Mouse (Mus musculus) spleen, postnatal 10 days (tissue): ENCODE measurements around the gene Klhl20.

ENCODE experiments used
- DNase-seq, 2 experiments: peaks; one replicate each; pipeline ENCODE4 v3.0.0; 2021 to 2022; ENCODE audit warnings: low spot score in 2 of 2

Gene Klhl20

DNA sequence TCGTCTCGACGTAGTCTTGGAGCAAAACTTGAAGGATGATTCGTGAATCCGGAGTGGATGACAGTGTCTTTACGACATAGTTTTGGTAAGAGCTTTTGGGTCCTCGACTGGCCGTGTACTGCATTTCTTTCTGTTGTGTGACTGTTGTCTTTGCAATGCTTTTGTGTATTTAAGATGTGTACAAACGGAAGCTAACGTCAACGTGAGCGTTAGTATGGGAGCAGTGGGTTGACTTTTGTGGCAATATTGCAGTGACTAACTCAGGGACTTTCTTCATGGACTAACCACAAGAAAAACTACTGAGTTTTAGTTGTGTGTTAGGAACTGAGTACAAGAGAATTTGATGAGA, 60.1 kb downstream of the Klhl20 start:
- no peak for DNase-seq

DNA sequence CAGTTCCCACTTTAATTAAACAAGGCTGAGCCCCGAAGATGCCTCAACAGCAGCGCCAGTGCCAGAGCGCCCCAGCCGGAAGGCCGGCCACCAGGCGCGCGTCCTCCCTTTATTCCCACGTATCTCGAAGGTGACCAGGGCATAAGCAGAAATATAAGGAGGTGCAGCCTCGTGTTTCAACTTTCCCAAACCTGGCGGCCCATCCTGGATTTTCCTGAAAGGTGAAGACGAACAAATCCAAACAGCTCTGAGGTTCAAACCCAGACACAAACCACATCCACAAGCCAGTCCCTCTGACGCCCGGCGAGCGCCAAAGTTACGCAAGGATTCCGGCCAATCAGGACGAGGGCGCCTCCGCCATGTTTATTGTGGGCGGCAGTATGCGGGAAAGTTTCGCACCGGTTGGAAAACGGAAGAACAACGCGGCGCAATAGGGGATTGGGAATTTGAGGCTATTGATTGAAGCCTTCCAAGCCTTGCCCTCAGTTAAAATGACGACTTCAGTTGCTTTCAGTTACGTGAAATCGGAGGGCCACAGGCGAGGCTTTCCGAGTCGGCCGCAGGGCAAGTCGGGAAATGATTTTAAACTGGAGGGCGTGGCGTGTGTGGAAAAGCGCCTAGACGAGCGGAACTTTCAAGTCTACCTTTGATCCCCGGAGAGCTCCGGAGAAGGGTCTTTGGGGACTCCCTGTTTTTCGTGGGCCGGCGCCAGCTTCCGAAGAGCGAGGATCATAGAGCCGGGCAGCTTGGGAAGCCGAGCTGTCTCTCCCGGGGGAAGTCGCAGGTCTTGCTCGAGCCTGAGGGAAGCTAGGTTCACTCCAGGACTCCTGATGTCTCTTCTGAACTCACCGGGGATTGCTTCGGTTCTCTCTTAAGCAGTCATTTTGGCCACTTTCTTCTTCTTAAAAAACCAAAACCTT, 60.7 kb downstream of the Klhl20 start, which contains the start of the genes Dars2 and Cenpl:
Gene Dars2, minus strand, starts transcription at position 307 of the 920 bp plus-strand sequence.
Gene Cenpl, plus strand, starts transcription at position 362 of the 920 bp plus-strand sequence.
- peak; percentile 86 to 93 for DNase-seq

DNA sequence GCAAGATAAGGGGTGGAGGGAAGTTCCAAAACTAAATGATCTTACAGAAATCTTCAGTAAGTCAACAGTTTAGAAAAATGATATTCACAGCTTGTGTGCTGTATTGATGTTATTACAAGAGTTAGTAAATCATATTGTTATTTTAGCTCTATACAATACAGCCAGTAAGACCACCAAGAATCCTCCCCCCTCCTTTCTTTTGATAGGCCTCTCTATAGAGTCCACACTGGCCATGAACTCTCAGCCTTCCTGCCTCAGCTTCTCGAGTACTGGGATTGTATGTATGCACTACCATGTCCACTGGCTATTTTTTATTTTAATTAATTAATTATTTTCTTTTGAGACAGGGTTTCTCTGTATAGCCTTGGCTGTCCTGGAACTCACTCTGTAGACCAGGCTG, 68.0 kb downstream of the Klhl20 start:
- DNase-seq, result no peak

DNA sequence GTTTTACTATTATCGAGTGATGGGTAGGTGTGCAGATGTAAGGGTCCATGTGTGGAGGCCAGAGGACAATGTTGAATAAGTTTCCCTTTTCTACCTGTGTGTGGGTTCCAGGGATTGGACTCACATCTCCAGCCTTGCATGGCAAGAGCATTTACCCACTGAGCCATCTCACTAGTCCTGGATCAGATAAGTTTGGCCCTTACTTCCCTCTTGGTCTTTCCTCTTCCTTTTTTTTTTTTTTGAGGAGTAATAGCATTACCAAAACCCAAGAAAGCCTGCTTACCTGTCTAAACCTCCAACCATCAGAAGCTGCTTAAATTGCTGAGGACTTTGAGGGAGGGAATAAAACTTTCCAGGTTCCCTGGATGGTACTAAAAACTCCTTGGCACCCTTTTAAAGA, 74.1 kb downstream of the Klhl20 start:
- DNase-seq, result no peak

DNA sequence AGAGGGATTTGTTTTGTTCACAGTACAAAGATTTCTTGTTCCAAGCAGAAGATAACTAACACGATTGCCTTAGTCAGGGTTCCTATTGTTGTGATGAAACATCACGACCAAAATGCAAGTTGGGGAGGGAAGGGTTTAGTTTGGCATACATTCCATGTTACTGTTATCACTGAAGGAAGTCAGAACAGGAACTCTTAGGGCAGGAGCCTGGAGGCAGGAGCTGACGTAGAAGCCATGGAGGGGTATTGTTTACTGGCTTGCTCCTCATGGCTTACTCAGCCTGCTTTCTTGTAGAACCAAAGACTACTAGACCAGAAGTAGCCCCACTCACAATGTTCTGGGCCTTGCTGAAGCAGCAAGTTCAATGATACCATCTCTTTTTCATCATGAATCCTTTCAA, 84.3 kb downstream of the Klhl20 start:
- no peak for DNase-seq

DNA sequence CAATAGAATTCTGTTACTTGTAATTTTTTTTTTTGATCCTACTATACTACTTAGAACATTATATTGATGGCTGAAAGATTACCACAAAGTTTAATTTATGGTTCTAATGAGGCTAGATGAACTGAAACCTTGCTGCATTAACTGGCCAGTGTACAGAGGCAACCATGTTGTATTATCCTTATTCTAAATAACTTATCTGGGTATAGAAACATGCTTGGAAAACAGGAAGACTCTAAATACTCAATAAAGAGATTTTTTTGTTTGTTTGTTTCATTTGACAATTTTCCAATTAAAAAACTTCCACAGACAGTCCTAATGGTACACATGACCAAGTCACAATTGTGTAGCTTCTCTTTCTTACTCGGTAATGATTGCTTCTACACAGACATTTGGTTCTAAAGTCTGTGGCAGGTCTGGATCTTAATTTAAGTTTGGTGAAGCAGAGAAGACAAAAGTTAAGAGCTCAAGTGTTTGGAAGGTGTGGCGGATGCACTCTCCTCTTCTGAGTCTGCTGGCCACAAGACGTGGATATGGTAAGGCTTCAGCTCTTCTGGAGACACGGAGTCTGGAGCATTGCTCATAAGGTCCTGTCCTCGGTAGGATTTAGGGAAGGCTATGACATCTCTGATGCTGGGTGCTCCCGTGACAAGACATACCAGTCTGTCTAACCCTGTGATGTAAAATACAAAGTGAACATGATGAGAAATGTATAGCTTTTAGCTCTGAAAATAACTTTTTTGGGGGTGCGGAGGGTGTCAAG, 89.9 kb downstream of the Klhl20 start:
- DNase-seq, result no peak

DNA sequence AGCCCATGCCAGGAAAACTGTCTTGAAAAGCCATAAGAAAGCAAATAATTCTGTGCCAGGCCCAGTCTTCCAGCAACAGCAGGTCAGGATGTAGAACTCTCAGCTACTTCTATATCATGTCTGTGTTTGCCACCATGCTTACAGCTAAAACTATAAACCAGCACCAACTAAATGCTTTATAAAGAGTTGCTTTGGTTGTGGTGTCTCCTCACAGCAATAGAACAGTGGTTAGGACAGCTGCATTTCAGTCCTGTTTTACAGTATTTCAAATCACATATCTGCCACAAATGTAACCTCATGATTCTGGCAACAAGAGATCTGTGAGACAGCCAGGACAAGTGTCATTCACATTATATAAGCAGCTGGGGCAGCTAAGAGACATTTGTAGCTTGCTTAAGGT, 90.5 kb downstream of the Klhl20 start:
- DNase-seq, result no peak

DNA sequence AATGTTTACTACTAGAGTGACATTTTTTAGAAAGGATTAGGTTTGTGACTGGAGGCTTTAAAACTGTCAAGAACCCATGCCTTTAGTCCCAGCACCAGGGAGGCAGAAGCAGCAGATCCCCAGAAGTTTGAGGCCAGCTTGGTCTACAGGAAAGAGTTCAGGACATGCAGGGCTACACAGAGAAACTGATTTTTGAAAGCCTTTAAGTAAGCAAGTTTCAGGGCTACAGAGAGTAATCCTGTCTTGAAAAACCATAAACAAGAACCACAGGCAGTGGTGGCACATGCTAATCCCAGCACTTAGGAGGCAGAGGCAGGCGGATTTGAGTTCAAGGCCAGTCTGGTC, 90.9 kb downstream of the Klhl20 start:
- no peak for DNase-seq

DNA sequence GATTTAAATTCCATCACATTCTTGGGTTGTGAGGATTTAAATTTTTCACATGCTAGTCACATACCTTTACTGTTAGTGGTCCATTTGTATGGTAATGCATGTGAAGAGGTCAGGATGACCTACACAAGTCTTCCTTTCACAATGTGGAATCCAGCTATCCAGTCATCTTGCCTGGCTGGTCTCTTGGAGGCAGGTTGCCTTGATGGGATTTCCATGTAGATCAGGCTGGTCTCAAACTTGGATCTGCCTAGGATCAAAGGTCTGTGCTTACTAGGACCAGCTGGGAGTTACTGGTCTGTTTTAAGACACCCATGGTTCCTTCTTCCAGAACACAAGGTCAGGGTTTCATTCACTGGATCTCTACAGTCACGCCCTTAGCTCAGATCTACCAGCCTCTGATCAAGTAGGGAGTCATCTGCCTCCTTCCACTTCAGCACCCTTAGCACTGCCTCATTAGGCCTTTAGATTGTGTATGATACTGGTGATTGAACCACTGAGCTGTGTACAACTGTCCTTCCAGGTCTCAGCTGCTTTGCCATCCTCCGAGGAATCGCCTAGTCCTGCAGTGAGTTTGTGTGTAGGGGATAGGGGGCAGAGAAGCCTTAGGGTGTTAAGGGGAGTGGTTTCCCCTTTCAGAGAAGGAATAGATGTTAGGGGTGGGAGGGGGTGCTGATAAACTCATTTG, 91.4 kb downstream of the Klhl20 start:
- DNase-seq, result no peak

DNA sequence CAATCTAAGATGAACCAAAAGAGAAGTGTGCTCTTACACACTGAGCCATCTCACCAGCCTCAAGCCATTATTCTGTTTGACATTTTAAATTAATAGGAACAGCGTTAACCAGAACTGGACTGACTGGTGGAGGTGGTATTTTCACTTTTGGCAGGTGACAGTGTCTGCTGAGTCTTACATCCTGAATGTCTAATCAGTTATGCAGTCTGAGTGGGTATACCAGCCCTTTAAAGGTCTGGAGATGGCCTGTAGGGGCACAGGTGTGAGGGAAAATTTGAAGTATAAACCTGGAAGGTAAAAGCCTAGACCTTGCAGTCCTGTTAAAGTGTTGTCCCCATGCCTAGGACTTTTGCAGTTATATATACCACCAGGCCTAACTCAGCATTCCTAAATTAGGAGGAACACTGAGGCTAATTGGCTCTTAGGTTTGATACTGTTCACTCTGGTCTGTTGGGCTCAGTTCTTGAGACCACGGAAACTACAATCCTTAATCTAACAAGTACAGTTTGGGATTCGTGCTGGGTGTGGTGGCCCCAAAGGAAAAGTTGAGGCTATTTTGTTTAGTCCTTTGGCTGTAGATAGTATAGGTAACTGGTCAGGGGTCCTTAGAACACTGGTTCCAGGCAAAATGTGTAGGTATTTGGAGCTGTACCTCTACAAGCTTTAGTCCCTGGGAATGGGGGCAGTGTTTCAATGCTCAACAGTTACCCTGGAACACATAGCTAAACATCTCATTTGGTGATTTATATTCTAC, 92.2 kb downstream of the Klhl20 start:
- DNase-seq, result no peak
